Mouse (Mus musculus): ENCODE results near the gene Map2k3.

Map2k3 gene

DNA sequence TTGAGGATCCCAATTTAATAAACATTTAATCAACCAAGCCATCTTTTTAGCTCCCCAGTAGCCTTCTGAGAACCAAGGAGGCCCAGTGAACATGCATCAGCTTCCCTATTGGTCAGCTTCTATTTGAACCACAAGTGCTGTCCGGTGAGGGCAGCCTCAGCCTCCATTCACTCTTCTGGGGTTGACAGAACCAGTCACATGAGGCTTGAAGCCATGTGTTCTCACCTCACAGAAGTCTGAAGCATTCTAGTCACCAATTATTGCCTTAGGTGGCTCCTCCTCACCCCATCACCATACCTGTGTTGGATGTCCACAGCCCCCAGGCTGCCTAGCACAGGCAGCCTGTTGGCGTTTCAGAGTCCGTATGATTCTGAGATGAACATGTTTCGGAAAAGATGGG, 27.1 kb downstream of the Map2k3 start:
- no peak for DNase-seq (ENCODE audit: low spot score in 2 of 2)

DNA sequence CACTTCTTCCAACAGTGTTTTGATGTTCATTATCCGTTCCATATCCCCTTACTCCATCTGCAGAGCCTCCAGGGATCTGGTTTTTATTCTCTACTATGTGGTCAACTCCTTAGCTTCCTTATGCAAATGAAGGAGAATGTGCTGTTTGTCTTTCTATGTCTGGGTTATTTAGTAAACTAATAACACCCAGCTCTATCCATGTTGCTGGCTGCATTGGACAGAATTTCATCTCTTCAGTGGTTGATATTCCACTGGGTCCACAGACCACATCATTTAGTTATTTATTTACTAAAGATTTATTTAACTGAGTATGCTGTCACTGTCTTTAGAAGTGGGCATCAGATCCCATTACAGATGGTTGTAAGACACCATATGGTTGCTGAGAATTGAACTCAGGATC, 29.3 kb downstream of the Map2k3 start:
- no peak for DNase-seq (ENCODE audit: low spot score in 2 of 2)

DNA sequence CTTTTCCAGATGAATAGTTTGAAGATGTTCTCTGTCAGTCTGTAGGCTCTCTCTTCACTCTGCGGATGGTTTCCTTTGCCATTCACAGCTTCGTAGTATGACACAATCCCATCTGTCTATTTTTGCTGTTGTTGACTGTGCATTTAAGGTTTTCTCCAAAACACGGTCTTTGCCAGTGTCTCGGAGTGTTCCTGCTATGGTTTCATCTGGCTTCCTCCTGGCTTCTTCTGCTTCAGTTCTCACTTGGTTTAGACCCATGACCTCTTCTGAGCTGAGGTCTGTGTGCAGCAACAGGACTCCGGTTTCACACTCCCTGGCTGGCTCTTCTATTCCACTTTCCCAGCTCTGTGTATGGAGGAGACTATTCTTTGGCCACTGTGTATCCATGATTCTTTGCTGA, 30.9 kb downstream of the Map2k3 start:
- no peak for DNase-seq (ENCODE audit: low spot score in 2 of 2)

DNA sequence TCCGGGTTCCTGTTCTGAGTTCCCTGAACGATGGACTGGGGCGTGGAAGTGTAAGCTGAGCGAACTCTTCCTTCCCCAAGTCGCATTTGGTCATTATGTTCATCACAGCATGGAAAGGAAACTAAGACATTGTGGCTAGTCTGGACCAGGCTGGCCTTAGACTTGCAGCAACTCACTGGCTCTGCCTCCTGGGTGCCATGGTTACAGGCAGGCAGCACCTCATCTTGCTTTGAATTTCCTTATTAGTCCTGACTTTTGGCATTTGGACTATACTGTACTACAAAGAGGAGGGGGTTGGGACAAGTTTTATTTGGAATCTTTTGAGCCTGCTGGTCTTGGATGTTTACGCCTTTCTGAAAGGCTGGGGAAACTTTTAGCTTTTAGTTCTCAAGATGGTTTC, 35.1 kb downstream of the Map2k3 start:
- DNase-seq (ENCODE audit: low spot score in 2 of 2): no peak

DNA sequence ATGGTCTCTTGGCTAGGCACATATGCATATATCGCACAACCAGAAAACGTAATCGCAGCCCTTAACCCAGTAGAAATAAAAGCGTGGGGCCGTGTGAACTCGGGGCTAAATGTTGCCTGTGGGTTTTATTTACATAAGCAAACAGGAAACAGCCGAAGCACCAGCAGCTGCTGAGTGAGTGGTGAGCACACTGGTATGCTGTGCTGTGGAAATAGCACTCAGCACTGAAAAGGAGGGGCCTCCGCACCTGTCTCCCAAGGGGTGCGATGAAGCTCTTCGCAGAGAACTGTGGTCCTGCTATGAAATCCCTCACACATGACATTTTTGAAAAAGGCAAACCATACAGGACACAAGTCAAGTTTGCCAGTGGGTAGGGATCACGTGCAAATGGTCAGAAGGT, 43.3 kb downstream of the Map2k3 start:
- no peak for DNase-seq (ENCODE audit: low spot score in 2 of 2)

DNA sequence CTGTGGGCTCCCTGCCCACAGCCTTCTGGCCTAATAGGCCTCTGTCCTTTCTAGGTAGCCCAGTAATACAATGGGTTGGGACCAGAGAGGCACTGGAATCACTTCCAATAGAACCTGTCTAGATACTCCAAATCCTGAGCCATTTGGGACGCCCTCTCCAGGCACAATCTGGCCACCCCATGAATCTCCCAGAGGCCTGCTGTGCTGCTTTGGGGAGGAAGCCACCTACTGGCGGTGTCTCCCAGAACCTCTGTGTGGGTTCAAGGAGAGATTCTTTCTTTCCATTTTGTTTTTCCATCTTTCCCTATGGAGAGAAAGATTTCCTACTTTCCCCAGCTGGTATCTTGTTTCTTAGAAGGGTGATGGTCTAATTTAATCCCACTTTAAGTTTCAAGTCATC, 44.4 kb downstream of the Map2k3 start:
- DNase-seq (ENCODE audit: low spot score in 2 of 2): no peak

DNA sequence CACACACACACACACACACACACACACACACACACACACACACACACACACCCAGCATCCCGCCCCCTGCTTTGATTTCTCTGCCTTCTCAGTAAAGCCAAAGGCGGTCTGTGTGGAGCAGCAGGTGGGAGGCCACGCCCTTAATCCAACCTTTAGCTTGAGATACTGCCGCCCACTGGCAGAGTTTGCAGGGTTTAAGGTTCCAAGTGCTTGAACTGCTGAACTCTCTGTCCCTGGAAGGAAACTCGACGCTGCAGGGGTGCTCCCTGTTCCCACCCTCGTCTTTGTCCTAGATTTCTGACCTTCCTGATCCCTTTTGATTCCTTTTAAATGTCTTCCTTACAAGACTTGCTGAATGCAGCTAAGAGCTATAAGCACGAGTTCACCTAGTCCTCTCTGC, 44.9 kb downstream of the Map2k3 start:
- DNase-seq (ENCODE audit: low spot score in 2 of 2): no peak

DNA sequence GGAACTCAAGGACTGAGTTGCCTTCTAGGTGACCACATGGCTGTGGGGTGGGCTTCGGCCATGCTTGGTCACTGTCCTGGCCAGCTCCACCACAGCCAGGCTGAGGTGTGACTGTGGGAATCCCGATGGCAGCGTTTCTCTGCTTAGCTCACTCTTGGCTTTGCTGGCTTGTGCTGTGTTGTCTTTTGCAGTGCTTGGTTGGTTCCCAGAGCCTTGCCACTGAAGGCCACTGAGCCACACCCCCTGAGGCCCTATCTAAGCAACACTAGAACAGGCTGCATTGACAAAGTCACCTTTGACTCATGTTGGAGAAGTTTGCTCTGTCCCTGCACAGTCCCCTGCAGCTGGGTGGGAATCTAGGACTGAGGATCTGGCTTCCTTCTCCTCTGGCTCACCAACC, 45.3 kb downstream of the Map2k3 start:
- no peak for DNase-seq (ENCODE audit: low spot score in 2 of 2)

DNA sequence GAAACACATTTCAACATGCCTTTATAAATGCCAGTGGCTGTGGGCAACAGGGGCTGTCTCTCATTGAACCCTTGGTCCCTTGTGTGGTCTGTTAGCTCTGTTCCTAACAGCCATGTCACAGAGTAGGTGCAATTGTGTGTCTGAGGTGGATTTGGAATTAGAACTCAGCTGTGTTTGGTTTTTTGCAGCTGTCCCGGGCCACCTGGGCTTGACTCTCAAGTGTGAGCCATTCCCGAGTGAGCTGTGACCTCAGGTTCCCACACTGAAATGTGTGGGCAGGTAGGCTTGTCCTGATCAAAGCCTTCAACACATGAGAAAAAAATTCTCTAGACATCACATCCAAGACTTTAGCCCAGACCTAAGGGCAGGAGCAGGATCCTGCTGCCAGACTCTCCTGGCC, 46.8 kb downstream of the Map2k3 start:
- no peak for DNase-seq (ENCODE audit: low spot score in 2 of 2)

DNA sequence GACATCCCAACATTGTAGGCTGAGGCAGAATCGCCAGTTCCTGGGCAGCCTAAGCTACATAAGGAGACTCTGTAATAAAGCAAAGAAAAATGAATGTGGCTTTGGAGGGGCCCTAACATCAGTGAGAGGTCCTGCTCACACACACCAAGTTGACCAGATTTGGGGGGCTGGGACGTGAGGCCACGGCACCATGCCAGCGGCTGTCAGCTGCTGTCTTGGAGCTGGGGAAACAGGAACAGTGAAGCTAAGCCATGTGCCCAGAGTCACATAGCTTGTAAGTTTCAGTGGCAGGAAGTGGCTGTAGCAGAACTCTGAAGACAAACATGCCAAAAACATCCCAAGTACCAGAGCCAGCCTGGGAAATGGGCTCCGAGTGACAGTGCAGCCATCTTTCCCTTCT, 48.0 kb downstream of the Map2k3 start:
- no peak for DNase-seq (ENCODE audit: low spot score in 2 of 2)

DNA sequence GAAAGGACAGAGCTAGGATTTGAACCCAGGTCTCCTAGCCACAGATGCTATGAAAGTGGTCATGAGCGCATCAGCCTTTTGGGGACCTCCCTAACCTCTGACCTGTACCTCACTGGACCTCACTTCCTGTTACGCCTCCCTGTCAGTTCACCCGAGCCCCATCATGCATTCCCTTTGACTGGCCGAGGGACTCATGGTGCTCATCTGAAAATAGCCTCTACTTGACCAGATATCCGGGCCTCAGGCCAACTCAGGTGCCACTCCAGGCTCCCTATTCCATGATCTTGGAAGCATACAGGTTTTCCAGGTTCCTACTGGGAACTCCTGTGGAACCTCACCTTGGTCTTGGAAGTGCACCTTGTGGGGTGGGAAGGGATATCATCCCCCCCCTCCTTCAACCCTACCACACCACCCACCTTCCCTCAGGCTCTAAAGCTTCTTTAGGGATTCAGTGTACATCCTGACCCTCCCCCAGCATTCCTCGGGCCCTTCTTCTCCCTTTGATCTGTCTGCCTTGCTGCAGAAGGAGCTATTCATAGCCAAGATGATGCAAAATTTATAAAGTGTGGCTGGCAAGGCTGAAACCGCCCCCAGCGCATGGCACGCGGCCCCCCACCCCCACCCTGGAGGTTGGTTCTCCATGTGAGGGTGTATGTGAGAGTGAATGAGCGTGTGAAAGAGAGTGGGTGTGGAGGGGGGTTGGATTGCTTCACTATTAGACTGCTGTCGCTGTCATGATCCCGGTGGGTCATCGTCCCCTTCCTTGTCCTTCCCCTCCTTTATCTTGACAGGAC, 50.1 kb downstream of the Map2k3 start:
- DNase-seq (ENCODE audit: low spot score in 2 of 2): no peak

DNA sequence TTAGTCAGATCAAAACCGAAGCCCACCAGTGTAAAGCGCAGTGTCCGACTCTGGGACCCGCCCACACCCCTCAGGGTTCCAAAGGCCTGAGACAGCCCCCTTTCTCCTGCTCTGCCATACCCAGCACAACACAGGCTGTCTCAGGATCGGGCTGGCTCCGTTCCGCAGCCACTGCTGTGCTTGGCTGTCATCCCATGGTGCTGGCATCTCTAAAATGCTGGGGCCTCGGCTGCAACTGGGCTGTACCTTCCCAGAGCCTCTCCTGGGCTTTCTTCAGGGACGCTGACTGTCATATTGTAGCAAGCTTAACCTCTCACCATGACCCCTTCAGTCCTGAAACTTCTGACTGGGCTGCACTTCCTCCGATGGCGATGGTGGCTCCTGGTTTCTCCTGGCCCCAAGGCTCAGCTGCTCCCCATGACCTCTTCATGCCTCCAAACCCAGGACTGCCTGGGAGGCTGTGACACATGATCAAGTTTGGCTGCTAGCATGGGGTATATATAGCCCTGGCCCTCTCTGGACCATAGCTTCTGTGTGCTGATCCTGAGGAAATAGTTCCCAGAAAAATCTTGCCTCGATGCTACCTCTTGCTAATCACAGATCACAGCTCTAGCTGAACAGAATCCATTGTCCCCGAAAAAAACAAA, 53.2 kb downstream of the Map2k3 start:
- DNase-seq (ENCODE audit: low spot score in 2 of 2): no peak

DNA sequence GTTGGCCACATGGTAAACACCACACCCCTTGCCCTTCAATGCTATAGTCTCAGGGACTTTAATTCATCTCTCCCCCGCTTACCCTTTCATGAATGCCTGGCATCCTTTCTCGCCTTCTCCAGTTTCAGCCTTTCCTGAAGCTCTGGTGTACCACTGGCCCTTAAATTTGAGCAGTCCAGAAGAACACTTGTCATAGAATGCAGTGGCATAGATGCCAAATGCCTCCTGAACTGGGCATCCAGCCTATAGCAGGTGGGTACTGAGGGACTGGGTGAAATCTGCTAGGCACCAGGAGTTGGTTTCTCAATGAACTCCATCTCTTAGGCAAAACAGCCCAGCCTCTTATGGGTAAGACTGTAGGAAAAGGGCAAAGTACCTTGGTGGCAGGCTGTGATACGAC, 58.6 kb downstream of the Map2k3 start:
- DNase-seq (ENCODE audit: low spot score in 2 of 2): no peak

All from spleen, postnatal 14 days (tissue).